Mouse (Mus musculus): ENCODE measurements around the gene D230025D16Rik. TPM values are rescaled to one million over a fixed set of nuclear protein-coding genes. Genes with fewer than 3 reads are reported as not detected.

The D230025D16Rik gene
- polyA plus RNA-seq, 1 experiment, result 6.4 TPM

- no peak for TF ChIP-seq GATA1 (IDR thresholded peaks at IDR 0.05; ENCODE audit: low read length)
These were observed 69.8 kb downstream of the D230025D16Rik start for GRCm38 (mm10) chr8:105294776-105295175.

GRCm38 (mm10) chr8:105295256-105295655 is 70.3 kb downstream of the D230025D16Rik start:
- no peak for TF ChIP-seq GATA1 (IDR thresholded peaks at IDR 0.05; ENCODE audit: low read length)

DNA sequence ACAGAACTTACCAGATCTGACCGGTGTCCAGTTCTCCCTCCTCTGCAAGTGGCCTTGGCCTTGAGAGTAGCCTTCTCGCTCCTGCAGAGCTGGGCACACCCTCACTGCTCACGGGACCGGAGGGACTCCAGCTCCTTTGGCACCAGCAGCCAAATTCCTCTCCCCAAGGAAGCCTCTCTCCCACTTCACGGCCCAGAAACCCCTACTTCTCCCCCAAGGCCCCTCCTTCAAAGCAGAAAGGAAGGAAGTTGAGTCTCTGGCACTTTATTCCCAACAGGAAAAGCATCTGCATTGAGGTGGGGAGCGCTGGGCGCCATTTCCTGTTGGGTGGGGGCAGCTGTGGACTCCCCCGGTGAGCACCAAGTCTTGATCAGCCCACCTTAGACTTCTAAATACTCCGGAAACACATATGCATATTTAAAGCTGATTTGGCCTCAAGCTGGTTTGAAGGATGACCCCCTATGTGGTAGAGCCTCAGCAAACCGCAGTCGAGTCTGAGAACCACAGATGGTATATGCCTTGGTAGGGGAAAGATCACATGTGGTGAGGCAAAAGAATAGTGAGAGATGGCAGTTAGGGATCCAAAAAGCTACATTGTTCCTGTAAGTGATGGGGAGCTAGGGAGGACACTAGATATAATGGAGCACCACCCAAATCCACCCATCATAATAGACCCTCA is 71.1 kb downstream of the D230025D16Rik start, which contains the start of gene Exoc3l:
Gene Exoc3l, minus strand, starts transcription at position 207 of the 679 bp plus-strand sequence.
- no peak for TF ChIP-seq GATA1 (IDR thresholded peaks at IDR 0.05; ENCODE audit: low read length)

DNA sequence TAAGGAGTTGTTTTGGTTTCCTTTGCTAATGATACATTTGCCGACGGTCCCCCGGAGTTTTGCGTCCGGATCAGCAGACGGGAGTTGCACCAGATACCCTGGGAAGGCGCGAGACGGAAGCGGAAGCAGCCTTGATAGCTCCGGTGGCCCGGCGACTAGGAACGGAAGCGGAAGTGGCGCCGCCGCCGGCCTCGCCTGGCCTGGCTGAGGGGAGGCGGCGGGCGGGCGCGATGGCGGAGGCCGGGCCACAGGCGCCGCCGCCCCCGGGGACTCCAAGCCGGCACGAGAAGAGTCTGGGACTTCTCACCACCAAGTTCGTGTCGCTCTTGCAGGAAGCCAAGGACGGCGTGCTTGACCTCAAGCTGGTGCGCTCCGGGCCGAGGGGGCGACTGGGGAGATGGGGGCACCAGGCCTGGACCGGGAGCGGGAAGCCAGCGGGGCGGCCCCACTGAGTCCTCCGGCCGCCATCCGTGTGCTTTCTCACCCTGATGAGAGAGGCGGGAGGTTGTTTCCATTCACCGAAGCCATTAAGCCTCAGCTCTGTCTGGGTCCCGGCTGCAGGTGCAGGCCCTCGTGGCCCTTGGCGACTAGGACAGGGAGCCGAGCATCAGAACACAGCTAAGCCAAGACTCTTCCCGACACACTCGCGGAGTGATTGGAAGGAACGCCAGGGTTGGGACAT is 72.7 kb downstream of the D230025D16Rik start, which contains the start of gene E2f4:
Gene E2f4, plus strand, starts transcription at position 153 of the 682 bp plus-strand sequence.
- no peak for TF ChIP-seq GATA1 (IDR thresholded peaks at IDR 0.05; ENCODE audit: low read length)

- no peak for TF ChIP-seq GATA1 (IDR thresholded peaks at IDR 0.05; ENCODE audit: low read length)
These were observed 73.7 kb downstream of the D230025D16Rik start for GRCm38 (mm10) chr8:105298351-105299252.

DNA sequence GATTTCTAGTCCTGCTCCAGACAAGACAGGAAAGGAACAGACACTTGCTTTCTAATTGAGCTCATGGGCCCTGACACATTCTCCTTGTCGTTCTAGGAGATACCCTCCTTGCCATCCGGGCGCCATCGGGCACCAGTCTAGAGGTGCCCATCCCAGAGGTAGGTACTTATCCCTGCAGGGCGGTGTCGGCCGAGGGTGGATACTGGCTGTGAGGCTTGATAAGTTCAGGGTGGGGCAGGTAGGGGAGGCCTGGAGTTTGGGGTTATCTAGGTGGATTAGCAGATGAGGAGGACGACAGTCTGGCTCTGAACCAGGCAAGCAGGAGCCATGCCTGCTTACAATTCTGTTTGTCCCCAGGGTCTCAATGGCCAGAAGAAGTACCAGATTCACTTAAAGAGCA is 75.0 kb downstream of the D230025D16Rik start:
- TF ChIP-seq GATA1 (IDR thresholded peaks at IDR 0.05; ENCODE audit: low read length), result no peak

Other genes with a start within 250 kb of the D230025D16Rik start
- gene Ces2h, start 224.3 kb upstream of the D230025D16Rik start, polyA plus RNA-seq (2012), result not detected in 2 replicates
- gene Ces3a, start 176.5 kb upstream of the D230025D16Rik start, polyA plus RNA-seq (2012), result not detected in 2 replicates
- not detected in 2 replicates for gene Ces3b, start 141.4 kb upstream of the D230025D16Rik start, polyA plus RNA-seq (2012)
- gene Ces4a, start 93.3 kb upstream of the D230025D16Rik start, polyA plus RNA-seq (2012), result not detected in 2 replicates
- 23.6 and 33.1 TPM in 2 replicates for gene Cbfb, start 54.5 kb upstream of the D230025D16Rik start, polyA plus RNA-seq (2012)
- 13.1 and 16.3 TPM in 2 replicates for gene B3gnt9, start 30.0 kb downstream of the D230025D16Rik start, polyA plus RNA-seq (2012)
- gene Tradd, start 39.5 kb downstream of the D230025D16Rik start, polyA plus RNA-seq (2012), result 31.1 and 39.7 TPM in 2 replicates
- 7.0 and 8.3 TPM in 2 replicates for gene Fbxl8, start 39.5 kb downstream of the D230025D16Rik start, polyA plus RNA-seq (2012)
- gene Hsf4, start 44.7 kb downstream of the D230025D16Rik start, polyA plus RNA-seq (2012), result 0.55 and 0.76 TPM in 2 replicates
- 0.24 and 0.43 TPM in 2 replicates for gene Nol3, start 51.0 kb downstream of the D230025D16Rik start, polyA plus RNA-seq (2012)
- 1.6 and 1.8 TPM in 2 replicates for gene 4931428F04Rik, start 64.7 kb downstream of the D230025D16Rik start, polyA plus RNA-seq (2012)
- 1.3 and 1.4 TPM in 2 replicates for gene Exoc3l, start 71.0 kb downstream of the D230025D16Rik start, polyA plus RNA-seq (2012)
- gene E2f4, start 72.5 kb downstream of the D230025D16Rik start, polyA plus RNA-seq (2012), result 47.6 and 62.4 TPM in 2 replicates
- gene Elmo3, start 80.5 kb downstream of the D230025D16Rik start, polyA plus RNA-seq (2012), result 0.87 and 0.95 TPM in 2 replicates
- 3.4 and 4.3 TPM in 2 replicates for gene Lrrc29, start 101.1 kb downstream of the D230025D16Rik start, polyA plus RNA-seq (2012)
- 18.3 and 26.8 TPM in 2 replicates for gene Tmem208, start 101.2 kb downstream of the D230025D16Rik start, polyA plus RNA-seq (2012)
- gene Fhod1, start 122.8 kb downstream of the D230025D16Rik start, polyA plus RNA-seq (2012), result 7.3 and 7.7 TPM in 2 replicates
- 0.49 and 0.50 TPM in 2 replicates for gene Slc9a5, start 123.7 kb downstream of the D230025D16Rik start, polyA plus RNA-seq (2012)
- not detected in 2 replicates for gene Plekhg4, start 148.1 kb downstream of the D230025D16Rik start, polyA plus RNA-seq (2012)
- gene Kctd19, start 188.4 kb downstream of the D230025D16Rik start, polyA plus RNA-seq (2012), result not detected in 2 replicates
- gene Lrrc36, start 188.4 kb downstream of the D230025D16Rik start, polyA plus RNA-seq (2012), result not detected in 2 replicates
- gene Tppp3, start 246.4 kb downstream of the D230025D16Rik start, polyA plus RNA-seq (2012), result not detected in 2 replicates